Mouse (Mus musculus) monocyte, adult 5-6 weeks (primary cell): ENCODE measurements around the gene Tmem95. TPM values are rescaled to one million over a fixed set of nuclear protein-coding genes. Genes with fewer than 3 reads are reported as not detected.

ENCODE experiments used
- ATAC-seq: fragments of 153-309, 156-312 bp; replicated peaks from 2 replicates; pipeline ENCODE4 v1.8.0; 2017; ENCODE audit warnings: mild to moderate bottlenecking; ENCODE audit not compliant: low TSS enrichment, insufficient number of reproducible peaks, severe bottlenecking, poor library complexity, low FRiP score
- total RNA-seq: library from RNA; stranded (forward); fragments of 200-1000, 200-491, 200-594 nt; gene quantifications from 3 replicates; pipeline ENCODE4 v1.2.3, GENCODE M21; 2017

Gene Tmem95
- total RNA-seq, 1 experiment from 2014 or later, result not detected

DNA sequence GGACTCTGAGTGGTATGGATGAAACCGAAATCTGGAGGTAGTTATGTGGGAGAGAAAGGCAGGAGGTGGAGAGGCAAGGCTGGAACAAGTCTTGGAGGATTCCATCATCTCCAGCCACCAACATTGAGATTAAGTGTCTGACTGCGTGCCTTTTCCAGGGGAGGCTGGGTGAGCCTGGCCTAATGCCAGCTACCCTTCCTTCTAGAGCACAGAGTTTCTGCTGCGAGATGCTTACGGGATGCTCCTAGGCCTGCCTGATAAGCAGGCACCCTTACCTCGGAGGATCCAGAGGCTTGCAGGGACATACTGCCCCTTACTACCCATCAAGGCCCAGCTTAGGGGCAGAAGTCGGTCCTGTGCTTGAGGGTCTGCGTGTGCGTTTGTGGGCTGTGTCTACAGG, 44.3 kb downstream of the Tmem95 start:
- ATAC-seq, result no peak

- ATAC-seq, result no peak
Observed at GRCm38 (mm10) chr11:69828832-69829231, 49.0 kb downstream of the Tmem95 start.

Other genes with a start within 250 kb of the Tmem95 start
- 64.6 to 83.5 TPM (median 67.9 TPM) in 3 replicates for gene Fxr2, start 245.0 kb downstream of the Tmem95 start, total RNA-seq
- gene Sox15, start 222.7 kb downstream of the Tmem95 start, total RNA-seq, result 4.1 to 8.2 TPM in 2 of 3 replicates, not detected in the other
- gene Mpdu1, start 215.4 kb downstream of the Tmem95 start, total RNA-seq, result 32.9 to 56.3 TPM (median 49.2 TPM) in 3 replicates
- 203 to 221 TPM (median 207 TPM) in 3 replicates for gene Cd68, start 211.9 kb downstream of the Tmem95 start, total RNA-seq
- 597 to 694 TPM (median 633 TPM) in 3 replicates for gene Eif4a1, start 205.6 kb downstream of the Tmem95 start, total RNA-seq
- gene Senp3, start 195.9 kb downstream of the Tmem95 start, total RNA-seq, result 67.5 to 144 TPM (median 118 TPM) in 3 replicates
- gene Tnfsf13, start 192.2 kb downstream of the Tmem95 start, total RNA-seq, result 40.3 to 90.5 TPM (median 78.8 TPM) in 3 replicates
- gene Tnfsf12, start 182.2 kb downstream of the Tmem95 start, total RNA-seq, result 2.5 to 23.1 TPM (median 10.7 TPM) in 3 replicates
- gene Tnfsfm13, start 181.9 kb downstream of the Tmem95 start, total RNA-seq, result 23.9 to 50.5 TPM (median 24.3 TPM) in 3 replicates
- 21.5 to 120 TPM (median 48.7 TPM) in 3 replicates for gene Polr2a, start 119.4 kb downstream of the Tmem95 start, total RNA-seq
- gene Slc35g3, start 116.0 kb downstream of the Tmem95 start, total RNA-seq, result not detected in 3 replicates
- gene Zbtb4, start 112.1 kb downstream of the Tmem95 start, total RNA-seq, result 6.6 to 23.7 TPM (median 7.7 TPM) in 3 replicates
- gene Chrnb1, start 82.1 kb downstream of the Tmem95 start, total RNA-seq, result 2.3 to 5.8 TPM (median 2.7 TPM) in 3 replicates
- gene Fgf11, start 76.2 kb downstream of the Tmem95 start, total RNA-seq, result 0.64 TPM in 1 of 3 replicates, not detected in the others
- gene Tmem102, start 72.4 kb downstream of the Tmem95 start, total RNA-seq, result not detected in 3 replicates
- gene Gm39566, start 62.7 kb downstream of the Tmem95 start, total RNA-seq, result not detected in 3 replicates
- 0.29 TPM in 1 of 3 replicates, not detected in the others for gene Spem2, start 59.6 kb downstream of the Tmem95 start, total RNA-seq
- not detected in 3 replicates for gene Spem1, start 55.8 kb downstream of the Tmem95 start, total RNA-seq
- gene Nlgn2, start 40.2 kb downstream of the Tmem95 start, total RNA-seq, result 0.10 to 0.29 TPM (median 0.11 TPM) in 3 replicates
- 35.3 to 85.7 TPM (median 75.7 TPM) in 3 replicates for gene Tmem256, start 39.5 kb downstream of the Tmem95 start, total RNA-seq
- 0.53 to 3.8 TPM (median 2.8 TPM) in 3 replicates for gene Plscr3, start 31.6 kb downstream of the Tmem95 start, total RNA-seq
- not detected in 3 replicates for gene Tnk1, start 19.3 kb downstream of the Tmem95 start, total RNA-seq
- gene Kctd11, start 3.4 kb upstream of the Tmem95 start, total RNA-seq, result 1.6 to 9.9 TPM (median 2.5 TPM) in 3 replicates
- 83.6 to 201 TPM (median 84.0 TPM) in 3 replicates for gene Acap1, start 17.5 kb upstream of the Tmem95 start, total RNA-seq
- 0.87 TPM in 1 of 3 replicates, not detected in the others for gene 2810408A11Rik, start 23.0 kb upstream of the Tmem95 start, total RNA-seq
- 16.1 to 57.8 TPM (median 24.6 TPM) in 3 replicates for gene Neurl4, start 23.1 kb upstream of the Tmem95 start, total RNA-seq
- gene Gps2, start 35.9 kb upstream of the Tmem95 start, total RNA-seq, result 85.4 to 110 TPM (median 101 TPM) in 3 replicates
- 255 to 299 TPM (median 276 TPM) in 3 replicates for gene Eif5a, start 43.9 kb upstream of the Tmem95 start, total RNA-seq
- not detected in 3 replicates for gene Ybx2, start 57.8 kb upstream of the Tmem95 start, total RNA-seq
- not detected in 3 replicates for gene Slc2a4, start 70.2 kb upstream of the Tmem95 start, total RNA-seq
- not detected in 3 replicates for gene Cldn7, start 86.8 kb upstream of the Tmem95 start, total RNA-seq
- 19.4 to 30.8 TPM (median 23.6 TPM) in 3 replicates for gene Ctdnep1, start 103.1 kb upstream of the Tmem95 start, total RNA-seq
- gene Elp5, start 104.5 kb upstream of the Tmem95 start, total RNA-seq, result 29.0 to 43.7 TPM (median 33.9 TPM) in 3 replicates
- gene Gabarap, start 113.1 kb upstream of the Tmem95 start, total RNA-seq, result 244 to 340 TPM (median 296 TPM) in 3 replicates
- gene Phf23, start 117.8 kb upstream of the Tmem95 start, total RNA-seq, result 48.7 to 74.0 TPM (median 57.5 TPM) in 3 replicates
- gene Dvl2, start 122.6 kb upstream of the Tmem95 start, total RNA-seq, result 18.6 to 27.1 TPM (median 19.1 TPM) in 3 replicates
- 46.9 to 64.6 TPM (median 55.3 TPM) in 3 replicates for gene Acadvl, start 137.4 kb upstream of the Tmem95 start, total RNA-seq
- gene Dlg4, start 138.9 kb upstream of the Tmem95 start, total RNA-seq, result 3.5 to 20.2 TPM (median 6.5 TPM) in 3 replicates
- gene Asgr1, start 176.1 kb upstream of the Tmem95 start, total RNA-seq, result not detected in 3 replicates
- 2.8 TPM in 1 of 3 replicates, not detected in the others for gene Asgr2, start 214.6 kb upstream of the Tmem95 start, total RNA-seq